Mouse (Mus musculus) stomach, embryonic 15.5 days (tissue): ENCODE measurements around the gene Plcd1. TPM values are rescaled to one million over a fixed set of nuclear protein-coding genes. Genes with fewer than 3 reads are reported as not detected.

ENCODE experiments used
- ATAC-seq: fragments of 200-750 bp; cut with Nextera tagmentation; 2 replicates; pipeline ENCODE4 v1.8.0; 2017; ENCODE audit warnings: low read depth, moderate number of reproducible peaks, moderate TSS enrichment; ENCODE audit not compliant: insufficient read depth, low FRiP score
- H3K27ac ChIP-seq: fragments of 300-500 bp; sonication (generic); 2 replicates; pipeline ENCODE4 v1.5.1; 2015; ENCODE audit warnings: mild to moderate bottlenecking, inconsistent platforms
- H3K27me3 ChIP-seq: fragments of 300-500 bp; sonication (generic); replicated peaks from 2 replicates; pipeline ENCODE4 v1.6.1; 2015; ENCODE audit warnings: inconsistent platforms
- H3K36me3 ChIP-seq: fragments of 300-500 bp; sonication (generic); 2 replicates; pipeline ENCODE4 v1.6.1; 2015; ENCODE audit warnings: inconsistent platforms
- H3K4me1 ChIP-seq: fragments of 300-500 bp; sonication (generic); 2 replicates; pipeline ENCODE4 v1.6.1; 2015; ENCODE audit warnings: inconsistent platforms
- H3K4me2 ChIP-seq: fragments of 300-500 bp; sonication (generic); 2 replicates; pipeline ENCODE4 v1.6.1; 2015; ENCODE audit warnings: mild to moderate bottlenecking, inconsistent platforms
- H3K4me3 ChIP-seq: fragments of 300-500 bp; sonication (generic); replicated peaks from 2 replicates; pipeline ENCODE4 v1.5.1; 2015; ENCODE audit warnings: inconsistent platforms
- H3K9ac ChIP-seq: fragments of 300-500 bp; sonication (generic); 2 replicates; pipeline ENCODE4 v1.6.1; 2015; ENCODE audit warnings: inconsistent platforms
- H3K9me3 ChIP-seq: fragments of 300-500 bp; sonication (generic); 2 replicates; pipeline ENCODE4 v1.6.1; 2016; ENCODE audit warnings: inconsistent platforms
- WGBS: fragments of 180-500 bp; shearing (Covaris S2); methylation state at CpG from one replicate; pipeline ENCODE4 v1.1.7; 2015; 5-methylcytosine and 5-hydroxymethylcytosine counted together
- microRNA-seq: library from miRNA; unstranded; fragments of <30 nt; microRNA quantifications from one replicate; pipeline ENCODE4, GENCODE M21; 2016
- polyA plus RNA-seq: library from polyadenylated mRNA; unstranded; fragments of >200 nt; fragmentation: Nextera tagmentation; extraction: Ambion mirVana; gene quantifications from 2 replicates; pipeline ENCODE4 v1.2.1, GENCODE M21; 2015

Plcd1 gene
- polyA plus RNA-seq, 1 experiment from 2014 or later, result 50.5 TPM

- H3K4me2 ChIP-seq, result no peak overlapping the region
- 94% methylated on average over 27 of the region's 27 CpGs for WGBS
- H3K4me3 ChIP-seq, result no peak overlapping the region
- H3K27me3 ChIP-seq, result no peaks in the 10 kb centered on the region
- H3K9ac ChIP-seq, result no peak overlapping the region
- no peak for ATAC-seq
- no peaks in the 10 kb centered on the region for H3K4me1 ChIP-seq
- no peaks in the 10 kb centered on the region for H3K9me3 ChIP-seq
- peaks cover 3% of the 10 kb centered on the region; the same call in 1 of the 2 replicates for H3K36me3 ChIP-seq
- H3K27ac ChIP-seq, result no peak overlapping the region
These were observed 64.8 kb downstream of the Plcd1 start for GRCm38 (mm10) chr9:119028226-119029195.

GRCm38 (mm10) chr9:119027337-119027736 is 66.0 kb downstream of the Plcd1 start:
- H3K4me3 ChIP-seq, result no peak overlapping the region
- H3K4me2 ChIP-seq, result no peak overlapping the region
- no peak for ATAC-seq
- no peaks in the 10 kb centered on the region for H3K9me3 ChIP-seq
- no peaks in the 10 kb centered on the region; the same call in 1 of the 2 replicates for H3K36me3 ChIP-seq
- WGBS, result 87% methylated on average over 7 of the region's 7 CpGs
- H3K27me3 ChIP-seq, result no peaks in the 10 kb centered on the region
- no peaks in the 10 kb centered on the region for H3K4me1 ChIP-seq
- no peak overlapping the region for H3K9ac ChIP-seq
- H3K27ac ChIP-seq, result no peak overlapping the region

DNA sequence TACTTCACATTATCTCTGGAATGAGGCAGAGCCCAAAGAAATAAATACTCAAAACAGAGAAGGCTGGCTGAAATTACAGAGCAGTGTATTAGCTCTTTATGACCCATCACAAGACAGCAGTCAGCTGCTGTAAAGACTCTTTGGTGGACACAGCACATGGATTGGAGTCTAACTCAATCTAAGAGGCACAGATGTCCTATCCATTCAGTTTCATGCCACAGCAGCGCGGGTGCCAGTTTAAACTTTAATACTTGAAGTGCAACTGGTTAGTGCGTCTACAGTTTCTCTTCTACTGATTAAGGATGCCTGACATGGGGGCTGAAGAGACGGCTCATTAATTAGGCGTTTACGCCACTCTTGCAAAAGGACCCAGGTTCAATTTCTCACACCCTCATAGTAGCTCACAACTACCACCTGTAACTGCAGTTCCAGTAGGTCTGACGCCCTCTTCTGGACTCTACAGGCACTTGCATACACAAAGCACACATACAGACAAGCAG is 67.4 kb downstream of the Plcd1 start:
- no peak overlapping the region for H3K4me2 ChIP-seq
- no peaks in the 10 kb centered on the region for H3K9me3 ChIP-seq
- no peaks in the 10 kb centered on the region; the same call in 1 of the 2 replicates for H3K36me3 ChIP-seq
- H3K27ac ChIP-seq, result no peak overlapping the region
- no peak for ATAC-seq
- no peaks in the 10 kb centered on the region for H3K27me3 ChIP-seq
- WGBS, result 90% methylated on average over 7 of the region's 7 CpGs
- no peak overlapping the region for H3K4me3 ChIP-seq
- H3K9ac ChIP-seq, result no peak overlapping the region
- H3K4me1 ChIP-seq, result no peaks in the 10 kb centered on the region

DNA sequence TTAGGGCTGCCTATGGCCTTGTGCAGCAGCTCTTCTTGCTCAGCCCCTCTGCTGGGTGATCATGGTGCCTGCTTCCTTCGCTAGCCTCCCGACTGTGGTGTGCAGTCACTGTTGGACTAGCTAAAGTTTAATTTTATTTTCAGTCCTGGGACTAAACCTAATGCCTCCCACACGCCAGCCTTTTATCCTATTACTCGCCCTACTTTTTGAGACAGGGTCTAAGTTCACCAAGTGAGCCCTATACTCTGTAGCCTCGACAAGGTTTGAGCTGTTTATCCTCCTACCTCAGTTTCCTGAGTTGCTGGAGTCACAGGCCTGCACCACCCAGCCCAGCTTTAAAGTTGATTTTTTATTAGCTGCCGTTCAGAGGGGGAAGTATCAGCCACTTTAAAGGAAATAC is 68.0 kb downstream of the Plcd1 start:
- ATAC-seq, result no peak
- no peaks in the 10 kb centered on the region for H3K9me3 ChIP-seq
- peak overlapping the region; percentile 16; the same call in 1 of the 2 replicates for H3K27ac ChIP-seq
- no peak overlapping the region for H3K4me2 ChIP-seq
- no peaks in the 10 kb centered on the region for H3K27me3 ChIP-seq
- no peaks in the 10 kb centered on the region; the same call in 1 of the 2 replicates for H3K36me3 ChIP-seq
- no peaks in the 10 kb centered on the region for H3K4me1 ChIP-seq
- no peak overlapping the region for H3K4me3 ChIP-seq
- 69% methylated on average over 6 of the region's 6 CpGs for WGBS
- H3K9ac ChIP-seq, result no peak overlapping the region

DNA sequence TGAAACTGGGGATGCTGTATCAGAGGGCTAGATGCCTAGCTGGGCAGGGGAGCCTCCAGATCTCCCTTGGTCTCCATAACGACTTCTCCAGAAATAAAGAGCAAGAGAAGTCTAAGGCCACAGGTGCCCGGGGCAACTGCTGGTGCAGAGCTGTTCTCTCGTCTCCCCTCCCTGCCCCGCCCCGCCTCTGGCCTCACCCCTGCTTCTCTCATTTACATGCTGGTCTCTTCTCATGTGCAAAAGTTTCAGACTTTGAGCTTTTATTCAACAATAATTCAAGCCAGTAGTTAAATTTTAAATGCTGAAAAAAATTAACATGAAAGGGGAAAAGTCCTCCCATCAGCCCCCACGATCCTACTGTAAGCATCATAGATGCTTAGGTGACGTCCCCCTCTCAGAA is 71.6 kb downstream of the Plcd1 start:
- Histone ChIP-seq H3K4me2 (no peak overlapping the region), H3K27ac (no peak overlapping the region), H3K9ac (no peak overlapping the region), H3K36me3 (0 out of 2 replicates have a peak, but pooled peaks cover 2% of the 10 kb centered on the region), H3K4me1 (no peaks in the 10 kb centered on the region), H3K4me3 (no peak overlapping the region), H3K9me3 (no peaks in the 10 kb centered on the region), H3K27me3 (no peaks in the 10 kb centered on the region)
- ATAC-seq, result no peak
- 72% methylated on average over 7 of the region's 7 CpGs for WGBS

Small RNA genes within 50 kb of the gene (microRNA-seq; reads per million reads assigned to microRNA genes)
- gene Mir26a-1, result 12.0 reads per million, percentile 27 among the genes with 10 or more reads in this experiment

Other genes starting within 250 kb of the Plcd1 start
- gene Ctdspl, start 167.0 kb downstream of the Plcd1 start, polyA plus RNA-seq, result 16.7 and 17.4 TPM in 2 replicates
- gene Vill, start 40.7 kb downstream of the Plcd1 start, polyA plus RNA-seq, result 31.6 and 33.6 TPM in 2 replicates
- 0.85 and 0.89 TPM in 2 replicates for gene Dlec1, start 9.0 kb upstream of the Plcd1 start, polyA plus RNA-seq
- gene Acaa1b, start 63.6 kb upstream of the Plcd1 start, polyA plus RNA-seq, result 1.3 and 2.3 TPM in 2 replicates
- not detected in 2 replicates for gene Gm47289, start 65.7 kb upstream of the Plcd1 start, polyA plus RNA-seq
- not detected in 2 replicates for gene Slc22a13, start 115.6 kb upstream of the Plcd1 start, polyA plus RNA-seq
- 13.3 and 13.5 TPM in 2 replicates for gene Oxsr1, start 228.9 kb upstream of the Plcd1 start, polyA plus RNA-seq
- 116 and 119 TPM in 2 replicates for gene Acaa1a, start 246.2 kb upstream of the Plcd1 start, polyA plus RNA-seq
- 32.4 and 34.7 TPM in 2 replicates for gene Myd88, start 247.9 kb upstream of the Plcd1 start, polyA plus RNA-seq